Mouse (Mus musculus) CD4-positive, CD25-positive, alpha-beta regulatory T cell, adult 4 months (primary cell): Measurements from ENCODE around the gene Gm10337. TPM values are rescaled to one million over a fixed set of nuclear protein-coding genes. Genes with fewer than 3 reads are reported as not detected.

ENCODE experiments used
- ATAC-seq: one replicate; pipeline ENCODE4 v1.8.0; 2017
- polyA plus RNA-seq, 2 experiments: library from polyadenylated mRNA; unstranded; fragments of 100-300 nt; shearing (Covaris generic); gene quantifications; one replicate each; pipeline ENCODE4 v1.2.1; 2017

Gm10337 gene
- not detected for polyA plus RNA-seq

DNA sequence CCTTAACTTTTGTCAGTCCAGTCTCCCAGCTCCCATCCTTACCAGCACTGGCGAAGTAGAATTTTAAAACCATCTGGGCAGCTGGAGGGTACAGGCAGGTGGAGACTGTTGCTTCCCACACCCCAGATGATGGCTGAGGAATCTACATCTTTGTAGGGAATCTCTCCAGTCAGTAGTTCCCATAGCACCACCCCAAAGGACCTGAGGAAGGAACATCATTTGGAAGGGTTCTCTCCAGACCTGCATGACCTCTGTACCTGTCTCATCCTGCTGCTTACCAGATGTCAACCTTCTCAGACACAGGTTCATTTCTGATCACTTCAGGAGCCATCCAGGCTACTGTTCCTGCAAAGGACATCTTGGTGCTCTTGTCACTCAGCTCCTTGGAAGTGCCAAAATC lies at the start of gene Gm10337:
TSS of gene Gm10337 (plus strand) at position 276 of the 400 bp plus-strand sequence.
- ATAC-seq, result no peak

DNA sequence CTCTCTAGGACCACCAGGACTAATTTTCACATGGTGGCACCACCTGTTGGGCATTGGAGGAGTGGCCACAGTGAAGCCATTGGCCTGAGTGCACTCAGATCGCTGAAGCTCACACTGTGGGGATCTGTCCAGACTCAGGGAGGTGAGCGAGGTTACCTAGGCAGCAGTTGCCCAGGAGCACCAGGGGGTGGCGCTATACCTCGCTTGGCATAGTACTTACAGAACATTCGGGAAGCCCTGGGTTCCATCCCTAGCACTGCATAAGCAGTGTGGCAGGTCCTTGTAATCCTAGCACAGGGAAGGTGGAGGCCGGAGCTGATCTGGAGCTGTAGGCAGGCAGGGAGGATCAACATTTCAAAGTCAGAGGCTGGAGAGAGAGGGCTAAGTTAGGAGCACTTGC lies 47.5 kb upstream of the Gm10337 start:
- ATAC-seq, result no peak

DNA sequence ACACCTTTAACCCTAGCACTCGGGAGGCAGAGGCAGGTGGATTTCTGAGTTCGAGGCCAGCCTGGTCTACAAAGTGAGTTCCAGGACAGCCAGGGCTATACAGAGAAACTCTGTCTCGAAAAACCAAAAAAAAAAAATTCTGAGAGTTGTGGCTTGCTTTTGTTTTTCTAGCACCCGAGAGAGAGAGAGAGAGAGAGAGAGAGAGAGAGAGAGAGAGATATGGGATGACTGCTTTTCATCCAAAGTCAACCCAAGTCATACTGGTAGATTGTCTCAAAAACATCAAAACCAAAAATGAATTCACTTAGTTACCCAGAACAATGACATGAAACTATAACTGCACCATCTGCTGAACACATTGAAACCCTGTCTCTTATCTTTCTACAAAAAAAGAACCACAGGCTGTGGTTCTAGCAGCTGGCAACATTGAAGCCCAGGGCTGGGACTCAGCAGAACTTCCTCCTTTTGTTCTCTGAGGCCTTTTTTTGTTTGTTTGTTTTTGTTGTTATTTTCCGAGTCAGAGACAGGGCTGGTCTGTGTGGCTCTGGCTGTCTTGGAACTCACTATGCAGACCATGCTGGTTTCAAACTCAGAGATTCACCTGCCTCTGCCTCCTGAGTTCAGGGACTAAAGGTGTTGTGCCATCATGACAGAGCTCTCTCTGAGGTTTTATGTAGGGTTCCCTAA lies 45.3 kb upstream of the Gm10337 start:
- peak; percentile 13 for ATAC-seq

DNA sequence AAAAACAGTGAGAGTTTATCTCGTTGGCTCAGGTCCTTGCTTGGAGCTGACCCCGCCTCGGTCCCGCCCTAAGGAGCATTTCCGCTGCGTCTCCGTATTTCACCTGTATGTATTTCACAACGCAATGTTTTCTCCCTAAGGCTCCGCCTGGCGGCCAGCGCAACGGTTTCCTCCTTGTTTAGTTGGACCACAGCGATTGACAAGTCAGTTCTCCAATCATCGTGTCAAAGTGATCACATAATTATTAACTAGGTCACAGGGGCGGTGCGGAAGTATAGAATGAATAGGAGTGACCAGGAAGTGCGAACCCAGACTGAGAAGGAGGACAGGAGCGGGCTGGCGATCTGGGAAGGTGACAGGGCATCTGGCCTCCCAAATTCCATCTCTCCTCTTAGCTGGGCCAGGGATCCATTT lies 44.6 kb upstream of the Gm10337 start, which contains the start of gene Prr13:
TSS of gene Prr13 (plus strand) at position 125 of the 414 bp plus-strand sequence.
- ATAC-seq, result peak; percentile 93

DNA sequence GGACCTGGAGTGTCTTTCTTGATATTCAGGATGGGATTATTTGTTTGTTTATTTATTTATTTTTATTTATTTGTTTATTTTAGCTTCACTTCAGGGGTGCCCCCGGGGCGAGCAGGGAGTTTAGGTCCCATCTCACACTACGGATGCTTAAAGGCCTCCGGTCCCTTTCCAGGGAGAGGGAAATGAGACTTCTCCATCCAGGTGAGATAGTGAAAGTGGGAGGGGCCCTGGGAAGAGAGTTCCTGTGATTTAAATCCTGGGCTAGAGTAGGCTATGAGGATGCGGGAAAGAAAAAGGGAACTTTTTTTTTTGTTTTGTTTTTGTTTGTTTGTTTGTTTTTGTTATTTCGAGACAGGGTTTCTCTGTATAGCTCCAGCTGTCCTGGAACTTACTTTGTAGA lies 44.1 kb upstream of the Gm10337 start:
- no peak for ATAC-seq

DNA sequence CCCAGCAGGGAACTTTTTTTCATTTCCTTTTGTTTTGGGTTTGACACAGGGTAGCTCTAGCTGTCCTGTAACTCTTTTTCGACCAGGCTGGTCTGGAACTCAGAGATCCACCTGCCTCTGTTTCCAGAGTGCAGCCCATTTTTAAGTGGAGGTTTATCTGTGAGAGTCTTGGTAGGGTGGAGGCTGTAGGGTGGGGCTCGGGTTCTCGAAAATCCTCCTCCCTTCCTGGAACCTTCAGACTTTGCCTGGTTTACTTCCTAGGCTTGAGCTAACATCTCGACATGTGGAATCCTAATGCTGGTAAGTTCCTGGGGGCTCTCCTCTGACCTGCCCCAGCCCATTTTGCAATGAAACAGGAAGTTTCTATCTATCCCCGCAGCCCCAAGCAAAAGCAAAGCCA lies 43.7 kb upstream of the Gm10337 start:
- no peak for ATAC-seq

DNA sequence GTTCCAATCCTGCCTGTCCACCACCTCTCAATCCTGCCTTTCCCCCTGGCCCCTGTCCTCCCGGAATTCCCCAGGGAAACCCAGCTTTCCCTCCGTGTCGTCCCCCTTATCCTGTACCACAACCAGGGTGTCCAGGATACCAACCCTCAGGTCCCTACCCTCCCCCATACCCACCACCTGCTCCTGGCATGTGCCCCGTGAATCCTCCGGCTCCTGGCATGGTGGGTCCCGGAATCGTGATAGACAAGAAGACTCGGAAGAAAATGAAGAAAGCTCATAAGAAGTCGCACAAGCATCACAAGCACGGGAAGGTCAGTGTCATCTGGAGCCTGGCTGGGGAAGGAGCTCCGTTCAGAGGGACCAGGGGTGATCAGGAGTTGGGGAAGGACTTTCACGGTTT lies 43.1 kb upstream of the Gm10337 start:
- ATAC-seq, result no peak

DNA sequence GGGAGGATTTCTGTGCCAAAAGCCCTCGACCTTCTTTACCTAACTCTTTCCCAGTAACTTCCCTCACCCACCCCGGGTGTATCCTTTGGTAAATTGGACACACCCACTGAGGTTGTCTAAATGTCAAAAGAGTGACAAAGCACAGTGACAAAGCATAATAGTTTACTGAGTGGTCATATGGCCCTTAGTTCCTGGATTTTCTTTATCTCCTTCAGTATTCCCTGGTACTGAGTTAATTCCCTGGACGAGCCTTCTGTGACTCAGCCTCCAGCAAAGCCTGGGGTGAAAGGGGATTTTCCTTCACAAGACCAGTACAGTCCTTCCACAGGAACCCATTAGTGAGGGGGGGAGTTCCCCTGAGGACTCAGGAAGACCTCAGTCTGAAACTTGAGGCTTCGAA lies 42.6 kb upstream of the Gm10337 start:
- no peak for ATAC-seq

DNA sequence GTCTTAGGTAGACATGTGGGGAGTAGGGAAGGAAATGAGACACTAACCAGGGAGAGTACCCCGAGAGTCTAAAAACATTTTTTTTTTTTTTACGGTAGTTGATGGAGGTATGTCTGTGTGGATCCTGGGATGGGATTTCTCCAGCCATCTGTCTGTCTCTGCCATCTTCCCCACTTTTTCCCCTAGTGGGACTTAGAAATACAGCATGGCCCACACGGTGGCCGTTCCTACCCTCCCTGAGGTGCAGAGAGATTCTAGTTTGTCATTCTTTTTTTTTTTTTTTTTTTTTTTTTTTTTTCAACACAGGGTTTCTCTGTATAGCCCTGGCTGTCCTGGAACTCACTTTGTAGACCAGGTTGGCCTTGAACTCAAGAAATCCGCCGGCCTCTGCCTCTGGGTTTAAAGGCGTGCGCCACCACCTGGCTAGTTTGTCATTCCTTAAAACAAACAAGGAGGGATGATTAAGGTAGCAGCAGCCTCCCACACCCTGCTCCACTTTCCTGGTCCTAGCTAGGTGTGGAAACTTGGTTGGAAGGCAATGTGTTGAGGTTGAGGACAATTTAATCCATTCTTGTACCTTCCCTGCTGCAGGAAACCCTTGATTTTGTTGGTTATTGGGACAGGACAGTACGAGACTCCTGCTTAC lies 42.0 kb upstream of the Gm10337 start:
- ATAC-seq, result no peak

DNA sequence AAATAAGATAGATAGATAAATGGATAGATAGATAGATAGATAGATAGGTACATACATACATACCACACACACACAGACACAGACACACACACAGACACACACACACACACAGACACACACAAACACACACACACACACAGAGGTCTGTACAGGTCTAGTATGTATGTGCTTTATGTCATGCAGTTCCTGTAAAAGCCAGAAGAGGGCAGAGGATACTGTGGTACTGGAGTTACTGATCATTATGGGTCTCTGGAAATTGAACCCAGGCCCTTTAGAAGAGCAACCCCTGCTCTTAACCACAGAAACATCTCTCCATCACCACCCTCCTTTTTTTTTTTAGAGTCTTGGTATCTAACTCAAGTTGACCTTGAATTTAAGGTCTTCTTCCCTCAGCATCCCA lies 39.9 kb upstream of the Gm10337 start:
- ATAC-seq, result no peak

DNA sequence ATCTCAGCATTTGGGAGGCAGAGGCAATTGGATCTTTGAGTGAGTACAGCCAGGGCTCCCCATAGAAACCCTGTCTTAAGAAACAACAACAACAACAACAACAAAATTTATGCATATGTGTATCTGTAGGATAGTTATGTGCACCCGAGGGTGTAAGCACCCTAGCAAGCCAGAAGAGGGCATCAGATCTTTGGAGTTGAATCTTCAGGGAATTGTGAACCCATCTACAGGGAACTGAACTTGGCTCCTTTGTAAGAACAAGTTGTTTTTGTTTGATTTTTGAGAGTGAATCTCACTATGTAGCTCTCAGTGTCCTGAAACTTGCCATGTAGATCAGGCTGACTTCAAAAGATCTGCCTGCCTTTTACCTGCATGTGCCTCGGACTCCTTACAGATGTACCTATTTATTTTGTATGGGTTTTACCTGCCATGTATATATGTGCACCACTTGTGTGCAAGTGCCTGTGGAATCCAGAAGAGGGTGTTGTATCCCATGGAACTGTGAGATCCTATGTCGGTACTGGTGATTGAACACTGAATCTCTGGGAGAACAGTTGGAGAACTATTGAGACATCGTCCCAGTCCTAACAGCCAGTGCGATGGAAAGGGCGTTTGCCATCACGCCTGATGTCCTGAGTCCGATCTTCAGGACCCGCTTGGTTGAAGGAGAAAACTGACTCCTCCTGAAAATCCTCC lies 34.7 kb upstream of the Gm10337 start:
- ATAC-seq, result no peak

DNA sequence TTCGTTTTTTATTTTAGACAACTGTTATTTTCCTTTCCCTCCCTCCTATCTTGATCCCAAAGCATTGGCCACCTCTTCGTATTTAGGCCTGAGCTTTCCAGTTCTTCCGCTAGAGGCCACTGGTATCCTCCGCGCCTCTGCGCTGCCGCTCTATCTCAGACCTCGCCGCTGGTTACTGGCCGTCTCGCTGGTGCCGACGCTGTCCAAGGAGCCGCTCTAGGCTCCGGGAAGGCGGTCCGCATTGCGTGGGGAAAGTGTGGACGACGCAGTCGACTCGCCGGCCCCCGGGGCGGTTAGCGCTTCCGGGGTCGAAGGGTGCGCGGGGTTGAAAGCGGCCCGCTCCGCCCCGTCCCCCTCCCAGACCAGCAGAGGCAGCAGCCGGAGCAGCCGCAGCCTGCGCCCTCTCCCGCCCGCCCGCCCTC lies 33.3 kb upstream of the Gm10337 start, which contains the start of gene Pcbp2:
TSS of gene Pcbp2 (plus strand) at position 357 of the 422 bp plus-strand sequence.
- ATAC-seq, result peak; percentile 97

DNA sequence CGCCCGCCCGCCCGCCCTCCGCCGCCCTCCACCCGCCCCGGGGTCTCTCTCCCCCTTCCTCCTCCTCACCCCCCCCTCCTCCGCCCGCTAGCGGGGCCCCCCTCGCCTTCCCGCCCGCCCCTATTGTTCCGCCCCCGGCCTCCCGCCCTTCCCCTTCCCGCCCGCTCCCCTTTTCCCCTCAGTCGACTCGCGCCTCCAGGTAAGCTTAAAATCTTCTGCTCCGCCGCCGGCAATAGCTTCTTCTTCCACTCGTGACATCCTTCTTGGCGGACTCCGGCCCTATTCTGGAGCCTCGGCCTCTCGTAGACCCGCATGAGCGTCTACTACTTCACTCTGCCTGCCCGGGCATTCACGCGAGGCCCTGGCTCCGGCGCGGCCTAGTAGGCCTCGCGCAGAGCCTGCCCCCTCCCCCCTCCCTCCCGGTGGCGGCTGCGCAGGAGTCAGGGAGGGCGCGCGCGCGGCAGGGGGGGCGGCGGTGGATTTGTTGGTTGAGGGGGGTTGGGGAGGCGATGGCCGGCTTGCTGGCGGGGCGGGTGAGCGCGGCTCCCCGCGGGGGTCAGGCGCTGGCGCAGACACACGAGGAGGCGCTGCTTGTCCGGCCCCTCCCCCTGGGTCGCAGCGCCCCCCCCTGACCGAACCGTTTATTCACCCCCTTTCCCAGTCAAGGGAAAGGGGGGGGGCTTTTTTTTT lies 32.8 kb upstream of the Gm10337 start:
- peak; percentile 26 for ATAC-seq

DNA sequence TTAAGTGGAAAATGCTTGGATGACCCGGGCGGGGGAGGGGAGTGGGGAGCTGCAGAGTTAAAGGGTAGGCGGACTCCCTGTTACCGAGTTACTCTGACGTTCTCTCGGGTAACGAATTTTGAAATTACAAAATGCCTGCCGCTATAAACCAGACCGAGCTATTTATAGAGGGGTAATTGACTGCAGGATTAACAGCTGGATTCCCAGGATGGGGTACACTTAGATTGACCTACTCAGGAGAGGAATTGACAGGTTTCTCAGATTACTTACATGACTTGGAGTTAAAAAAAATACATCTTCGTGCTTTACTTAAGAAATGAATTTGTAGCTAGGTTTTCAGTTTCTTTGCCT lies 32.3 kb upstream of the Gm10337 start:
- no peak for ATAC-seq

DNA sequence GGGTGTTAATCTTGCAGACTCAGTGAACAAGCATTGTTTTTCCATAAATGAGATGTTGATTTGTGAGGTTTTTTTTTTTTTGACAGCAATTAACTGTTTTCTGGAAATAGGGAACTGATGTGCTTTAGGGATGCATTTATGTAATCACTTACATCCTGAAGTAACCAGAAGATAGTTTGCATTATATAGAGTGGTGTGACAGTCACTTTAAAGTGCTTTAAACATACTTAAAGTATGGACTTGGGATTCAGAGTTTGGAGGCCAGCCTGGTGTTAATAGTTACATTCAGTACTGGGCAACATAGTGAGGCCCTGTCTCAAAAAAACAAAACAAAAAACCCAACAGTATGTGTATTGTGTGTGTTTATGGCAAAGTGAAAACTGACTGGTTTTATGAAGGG lies 31.8 kb upstream of the Gm10337 start:
- no peak for ATAC-seq

DNA sequence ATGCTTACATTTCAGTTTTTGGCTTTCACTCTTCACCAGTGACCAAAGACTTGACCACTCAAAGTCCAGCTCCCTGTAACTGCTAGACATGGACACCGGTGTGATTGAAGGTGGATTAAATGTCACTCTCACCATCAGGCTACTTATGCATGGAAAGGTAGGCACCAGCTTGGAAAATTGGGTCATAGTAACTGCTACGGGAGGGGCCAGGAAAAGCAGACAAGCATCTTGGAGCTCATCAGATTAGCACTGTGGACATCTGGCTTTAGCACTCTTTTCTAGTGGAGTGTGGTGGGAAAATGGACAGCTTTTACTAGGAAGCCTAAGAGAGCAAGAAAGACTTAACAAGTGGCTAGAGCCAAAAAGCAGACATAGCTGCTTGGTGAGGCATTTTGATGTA lies 30.3 kb upstream of the Gm10337 start:
- ATAC-seq, result no peak

DNA sequence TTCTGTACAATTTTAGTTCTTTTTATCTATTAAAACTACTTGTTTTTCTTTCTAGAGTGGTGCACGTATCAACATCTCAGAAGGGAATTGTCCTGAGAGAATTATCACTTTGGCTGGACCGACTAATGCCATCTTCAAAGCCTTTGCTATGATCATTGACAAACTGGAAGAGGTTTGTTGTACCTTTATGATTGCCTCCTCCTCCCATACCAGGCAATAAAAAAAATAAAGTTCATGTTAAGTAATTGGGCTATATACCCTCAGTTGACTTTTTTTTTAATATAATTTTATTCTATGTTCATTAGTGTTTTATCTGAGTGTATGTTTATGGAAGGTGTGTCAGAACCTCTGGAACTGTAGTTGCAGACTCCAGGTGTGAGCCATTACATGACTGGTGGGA lies 29.0 kb upstream of the Gm10337 start:
- ATAC-seq, result no peak

DNA sequence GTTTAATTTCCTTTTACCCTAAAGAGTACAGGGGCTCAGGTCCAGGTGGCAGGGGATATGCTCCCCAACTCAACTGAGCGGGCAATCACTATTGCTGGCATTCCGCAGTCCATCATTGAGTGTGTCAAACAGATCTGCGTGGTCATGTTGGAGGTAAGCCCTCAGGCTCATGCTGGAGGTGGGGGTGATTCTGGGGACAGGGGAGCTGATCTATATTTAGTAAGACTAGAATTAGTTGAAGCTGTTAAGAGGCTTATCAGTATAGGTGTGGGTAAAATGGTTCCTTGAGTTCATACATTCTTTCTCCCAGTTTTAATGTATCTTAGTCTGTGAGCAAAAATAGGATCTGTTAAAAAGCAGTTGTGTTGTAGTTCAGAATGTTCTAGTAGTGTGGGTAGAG lies 20.4 kb upstream of the Gm10337 start:
- no peak for ATAC-seq

DNA sequence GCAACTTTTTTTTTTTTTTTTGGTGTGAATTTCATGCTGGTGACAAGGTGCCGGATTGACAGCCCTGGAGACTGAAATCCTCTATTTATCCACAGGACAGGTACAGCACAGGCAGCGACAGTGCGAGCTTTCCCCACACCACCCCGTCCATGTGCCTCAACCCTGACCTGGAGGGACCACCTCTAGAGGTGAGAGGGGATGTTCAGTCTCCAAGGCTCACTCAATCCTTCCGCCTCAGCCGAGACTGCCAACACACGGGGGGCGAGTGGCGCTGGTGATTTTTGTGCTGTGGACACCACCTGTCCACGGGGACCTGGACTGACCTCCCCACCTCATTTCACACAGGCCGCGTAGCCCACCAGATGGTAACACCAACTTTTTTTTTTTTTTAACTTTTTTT lies 17.7 kb upstream of the Gm10337 start:
- ATAC-seq, result no peak

DNA sequence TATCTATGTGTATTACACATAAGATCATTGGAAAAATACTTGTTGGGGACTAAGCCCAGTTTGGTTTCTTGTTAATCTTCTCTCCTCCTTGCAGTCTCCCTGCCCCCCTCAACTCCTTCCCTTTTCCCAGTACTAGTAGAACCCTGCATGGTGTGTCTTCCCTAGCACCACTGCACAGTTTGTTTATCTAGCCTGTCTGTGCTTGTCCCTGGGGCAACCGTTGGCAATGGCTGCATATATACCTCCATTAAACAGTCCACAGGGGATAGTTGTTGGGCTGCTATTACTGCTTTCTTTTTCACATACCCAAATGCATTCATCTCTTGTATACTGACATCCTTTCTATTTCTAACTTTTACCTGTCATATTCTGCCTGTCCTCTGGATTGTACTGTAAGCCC lies 15.9 kb upstream of the Gm10337 start:
- no peak for ATAC-seq

DNA sequence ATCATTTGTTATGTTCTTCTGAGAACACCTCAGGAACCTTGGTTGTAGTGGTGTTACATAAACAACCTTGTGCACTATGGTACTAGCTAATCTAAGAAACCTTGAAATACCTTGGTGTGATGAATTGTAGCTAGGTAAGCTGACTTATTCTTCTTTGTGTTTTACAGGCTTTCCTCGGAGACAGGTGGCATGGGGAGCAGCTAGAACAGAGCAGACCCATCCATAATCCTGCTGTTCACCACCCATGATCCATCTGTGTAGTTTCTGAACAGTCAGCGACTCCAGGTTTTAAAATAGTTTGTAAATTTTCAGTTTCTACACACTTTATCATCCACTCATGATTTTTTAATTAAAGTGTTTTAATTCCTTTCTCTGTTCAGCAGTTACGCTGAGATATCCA lies 5.2 kb upstream of the Gm10337 start:
- ATAC-seq, result no peak

DNA sequence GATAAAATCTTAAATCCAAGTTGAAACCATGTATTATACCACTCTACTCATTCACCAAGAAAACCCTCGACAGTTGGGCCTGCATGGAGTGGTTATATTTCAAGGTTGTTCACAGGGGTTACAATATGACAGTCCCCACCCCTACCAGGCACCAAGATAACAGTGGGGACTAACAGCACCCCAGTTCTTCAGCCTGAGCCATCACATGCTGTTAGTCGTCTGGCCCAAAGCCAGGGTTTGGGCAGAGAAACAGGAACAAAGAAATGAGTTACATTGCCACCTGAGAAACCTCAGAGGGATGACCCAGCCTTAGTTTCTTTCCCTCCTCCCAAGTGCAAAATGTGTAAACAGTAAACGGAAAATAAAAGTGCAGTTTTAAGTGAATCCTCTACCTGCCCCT lies 4.2 kb upstream of the Gm10337 start:
- no peak for ATAC-seq

DNA sequence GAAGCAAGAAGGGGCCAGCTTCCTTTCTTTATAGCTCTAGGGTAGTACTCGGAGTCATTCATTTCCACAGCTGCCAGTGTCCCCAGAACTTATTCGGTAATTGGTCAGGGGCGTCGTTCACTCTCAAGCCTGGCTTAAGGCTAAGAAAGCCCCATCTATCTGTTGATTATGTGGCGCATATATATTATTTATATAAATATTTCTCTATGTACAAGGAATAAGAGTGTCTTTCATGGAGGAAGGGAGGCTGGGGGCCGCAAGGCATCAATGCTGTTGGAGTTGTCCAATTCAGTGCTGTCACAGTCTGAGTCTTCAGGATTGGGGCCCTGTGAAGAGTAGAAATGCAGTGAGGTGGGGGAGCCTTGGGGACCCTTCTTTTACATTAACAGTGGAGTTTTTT lies 3.7 kb upstream of the Gm10337 start:
- ATAC-seq, result no peak
